Mouse (Mus musculus) ES-E14 (cell line): Measurements from ENCODE around the gene Rhbdd1.

Source experiments
- HCFC1 ChIP-seq: IDR thresholded peaks from 2 replicates; pipeline ENCODE4 v1.6.1; 2012; ENCODE audit warnings: low read length, inconsistent platforms, borderline replicate concordance; ENCODE audit not compliant: insufficient read depth
- MAFK ChIP-seq: IDR thresholded peaks from 2 replicates; pipeline ENCODE4 v1.6.1; 2014; ENCODE audit warnings: mild to moderate bottlenecking, low read depth, low read length, inconsistent platforms; ENCODE audit not compliant: insufficient read depth
- ZC3H11A ChIP-seq: IDR thresholded peaks from 2 replicates; pipeline ENCODE4 v1.6.1; 2012; ENCODE audit warnings: low read depth, mild to moderate bottlenecking, inconsistent platforms, low read length, borderline replicate concordance
- ZNF384 ChIP-seq: IDR thresholded peaks from 2 replicates; pipeline ENCODE4 v1.6.1; 2012; ENCODE audit warnings: low read depth, low read length, inconsistent platforms

DNA sequence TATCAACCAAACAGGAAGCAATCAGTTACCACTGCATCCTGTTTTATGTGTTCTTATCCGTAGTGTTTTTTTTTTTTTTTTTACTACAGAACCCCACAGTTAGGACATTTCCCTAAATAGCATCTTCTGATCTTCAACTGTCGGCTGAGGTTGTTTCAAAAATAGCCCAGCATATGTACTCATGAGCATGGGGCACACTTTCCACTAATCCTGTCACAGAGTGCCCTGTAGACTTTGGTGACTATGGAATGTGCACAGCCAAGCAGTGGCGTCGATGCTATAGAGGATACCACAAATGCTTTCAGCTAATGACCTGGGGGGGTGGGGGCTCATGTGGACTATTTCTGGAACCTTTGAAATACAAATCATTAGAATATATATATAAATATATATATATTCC, 48.7 kb upstream of the Rhbdd1 start:
- no peak for TF ChIP-seq ZNF384
- no peak for TF ChIP-seq MAFK
- no peak for TF ChIP-seq ZC3H11A
- TF ChIP-seq HCFC1: no peak
